Mouse (Mus musculus): Measurements from ENCODE around the gene Mfsd12. TPM values are rescaled to one million over a fixed set of nuclear protein-coding genes. Genes with fewer than 3 reads are reported as not detected.

Gene Mfsd12
- total RNA-seq, 4 experiments from 2014 or later, result 18.3 to 25.7 (median 22.0) TPM

GRCm38 (mm10) chr10:81383802-81384604 lies 26.7 kb downstream of the Mfsd12 start, which contains the start of the genes Dohh and Gm48551:
TSS of gene Dohh (plus strand) at chr10:81384428.
TSS of gene Gm48551 (plus strand) at chr10:81384466.
- peak; percentile 98 for DNase-seq

DNA sequence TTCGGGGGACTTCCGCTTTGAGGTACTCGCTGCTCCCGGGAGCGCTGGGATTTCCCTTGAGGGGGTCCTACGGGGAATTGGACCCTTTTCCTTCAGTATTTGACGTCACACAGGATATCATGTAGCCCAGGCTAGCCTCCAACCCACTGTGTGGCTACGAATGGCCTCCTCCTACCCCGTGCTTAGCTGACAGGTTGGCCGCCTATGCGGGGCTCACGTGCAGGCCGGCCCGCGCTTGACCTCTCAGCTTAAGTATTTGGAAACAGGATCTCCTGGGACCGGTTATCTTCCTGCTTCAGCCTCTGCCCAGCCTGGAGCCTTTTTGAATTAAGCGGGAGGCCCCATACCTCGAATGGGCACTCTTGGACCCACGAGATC lies 27.3 kb downstream of the Mfsd12 start:
- DNase-seq, result no peak

GRCm38 (mm10) chr10:81385603-81386306 lies 28.5 kb downstream of the Mfsd12 start:
- DNase-seq, result no peak

GRCm38 (mm10) chr10:81387716-81388115 lies 30.4 kb downstream of the Mfsd12 start:
- no peak for DNase-seq

DNA sequence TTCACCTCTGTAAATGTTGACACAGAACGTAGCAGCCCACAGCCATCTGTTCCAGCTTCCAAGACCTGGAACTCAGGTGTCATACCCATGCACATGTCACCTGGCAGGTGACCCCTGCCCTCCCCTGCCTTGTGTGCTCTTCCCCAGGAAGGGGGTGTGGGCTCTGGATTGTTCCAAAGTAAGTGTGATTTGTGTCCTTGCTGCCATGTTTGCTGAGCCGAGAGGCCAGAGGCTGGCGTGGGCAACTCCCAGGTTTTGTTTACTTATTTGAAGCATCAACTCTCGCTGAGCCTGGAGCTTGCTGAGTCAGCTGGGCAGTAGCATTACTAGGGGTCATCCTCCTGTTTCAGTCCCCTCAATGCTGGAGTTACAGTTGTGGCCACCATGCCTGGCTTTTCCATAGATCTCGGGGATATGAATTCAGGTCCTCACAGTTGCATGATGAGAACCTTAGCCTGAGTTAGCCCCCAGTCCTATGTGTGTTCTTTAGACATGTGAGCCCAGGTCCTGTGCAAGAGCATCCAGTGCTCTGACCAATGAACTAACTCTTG lies 31.3 kb downstream of the Mfsd12 start, which contains the start of gene Gm48552:
Gene Gm48552, plus strand, starts transcription at position 501 of the 551 bp plus-strand sequence.
- no peak for DNase-seq

DNA sequence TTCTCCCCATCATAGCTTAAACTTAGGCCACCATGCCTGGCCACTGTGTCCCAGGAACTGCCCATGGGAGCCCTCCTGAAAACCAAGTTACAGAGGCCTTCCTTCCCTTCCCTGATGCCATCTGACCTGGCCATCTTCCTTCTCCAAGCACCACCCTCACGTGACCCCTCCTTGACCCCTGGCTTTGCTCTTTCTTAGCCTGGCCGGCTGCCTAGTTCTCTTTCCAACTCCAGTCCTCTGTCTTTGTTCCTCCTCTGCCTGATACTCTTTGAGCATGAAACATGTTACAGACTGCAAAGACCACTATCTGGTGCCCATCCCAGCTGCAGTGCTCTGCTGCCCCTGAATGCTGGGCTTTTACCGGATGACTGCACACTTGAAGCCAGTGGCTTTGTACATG lies 32.1 kb downstream of the Mfsd12 start:
- no peak for DNase-seq

- DNase-seq, result no peak
Measured at GRCm38 (mm10) chr10:81389801-81390677, 32.7 kb downstream of the Mfsd12 start.

DNA sequence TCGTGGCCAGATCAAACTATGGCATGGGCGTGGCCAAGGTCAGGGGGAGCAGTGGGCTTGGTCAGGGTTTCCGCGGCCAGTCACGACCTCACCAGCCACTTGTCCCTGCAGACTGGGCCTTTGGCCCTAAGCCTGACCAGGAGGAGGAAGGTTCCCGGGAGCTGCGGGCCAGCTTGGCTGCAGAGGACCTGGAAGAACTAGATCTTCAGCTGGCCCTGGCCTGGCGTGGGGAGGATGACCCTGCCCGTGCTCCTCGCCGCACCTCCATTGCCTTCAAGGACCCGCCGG lies 33.3 kb downstream of the Mfsd12 start:
- no peak for DNase-seq

DNA sequence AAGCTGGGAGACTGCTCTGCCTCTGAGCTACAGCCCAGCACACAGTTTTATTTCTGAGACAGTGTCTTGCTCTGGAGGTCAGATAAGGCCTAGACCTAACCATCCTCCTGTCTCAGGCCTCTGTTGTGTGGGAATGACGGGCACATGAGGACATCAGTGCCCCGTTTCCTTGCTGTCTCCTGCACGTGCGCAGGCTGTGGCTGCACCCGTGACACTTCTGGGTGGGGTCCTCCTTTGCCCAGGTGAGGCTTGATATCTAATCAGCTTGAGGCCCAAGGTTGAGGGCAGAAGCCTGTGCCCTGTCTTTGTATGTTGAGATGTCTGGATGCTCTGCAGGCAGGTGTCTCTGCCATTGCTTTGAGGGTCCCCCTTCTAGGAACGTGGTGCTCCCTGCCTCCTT lies 35.0 kb downstream of the Mfsd12 start:
- no peak for DNase-seq

DNA sequence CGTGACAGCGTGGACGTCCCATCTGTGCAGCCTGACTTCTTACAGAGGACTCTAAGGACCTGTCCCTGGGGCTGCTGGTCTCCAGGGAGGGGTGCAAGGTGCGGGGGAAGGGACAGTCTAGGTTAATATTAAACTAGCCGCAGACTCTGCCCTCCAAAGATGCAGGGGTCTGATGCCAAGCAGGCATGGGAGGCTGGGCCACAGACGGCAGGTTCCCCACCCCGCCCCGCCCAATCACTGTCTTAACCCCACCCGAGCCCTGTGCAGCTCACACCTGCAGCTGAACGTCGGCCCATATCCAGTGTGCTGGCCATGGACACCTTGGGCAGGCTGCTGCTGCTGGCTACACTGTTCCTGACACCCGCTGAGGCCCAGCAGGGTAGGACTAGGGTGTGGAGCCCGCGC lies 35.5 kb downstream of the Mfsd12 start, which contains the start of gene Smim24:
Gene Smim24, plus strand, starts transcription at position 271 of the 405 bp plus-strand sequence.
- DNase-seq, result no peak

- no peak for DNase-seq
Measured at GRCm38 (mm10) chr10:81393456-81394063, 36.3 kb downstream of the Mfsd12 start.

DNA sequence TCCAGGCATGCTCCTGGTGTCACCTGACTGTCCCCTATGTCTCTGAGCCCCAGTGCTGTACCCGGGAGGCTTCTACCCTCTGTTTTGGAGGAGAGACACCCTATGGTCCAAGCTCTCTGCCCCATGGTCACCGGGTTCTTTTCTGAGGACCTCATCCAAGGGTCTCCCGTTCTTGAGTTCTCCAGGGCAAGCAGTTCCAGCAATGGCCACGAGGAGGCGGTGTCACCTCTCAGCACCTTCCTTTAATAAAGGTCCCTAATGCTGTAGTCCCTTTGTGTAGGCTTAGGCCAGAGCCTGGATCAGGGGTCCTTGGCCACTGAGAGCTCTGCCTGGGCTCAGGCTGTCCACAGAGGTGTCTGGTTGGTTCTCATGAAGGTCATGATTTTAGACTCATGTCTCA lies 37.8 kb downstream of the Mfsd12 start:
- DNase-seq, result no peak

DNA sequence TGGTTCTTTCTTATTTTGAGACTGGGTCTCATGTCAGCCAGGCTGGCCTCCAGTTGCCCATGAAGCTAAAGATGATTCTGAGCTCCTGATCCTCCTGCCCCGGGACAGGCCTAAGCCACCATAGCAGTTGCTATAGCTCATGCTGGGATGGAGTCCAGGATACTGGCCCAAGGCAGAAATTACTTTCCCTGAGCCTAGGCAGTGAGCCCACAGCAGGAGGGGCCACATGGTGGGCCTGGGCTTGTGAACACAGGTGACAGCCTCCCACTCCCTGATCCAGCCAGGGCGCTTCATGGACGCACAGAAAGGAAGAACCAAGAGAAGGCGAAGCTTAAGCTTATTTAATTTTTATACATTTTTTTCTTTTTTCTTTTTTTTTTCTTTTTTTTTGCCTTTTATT lies 38.6 kb downstream of the Mfsd12 start:
- no peak for DNase-seq

DNA sequence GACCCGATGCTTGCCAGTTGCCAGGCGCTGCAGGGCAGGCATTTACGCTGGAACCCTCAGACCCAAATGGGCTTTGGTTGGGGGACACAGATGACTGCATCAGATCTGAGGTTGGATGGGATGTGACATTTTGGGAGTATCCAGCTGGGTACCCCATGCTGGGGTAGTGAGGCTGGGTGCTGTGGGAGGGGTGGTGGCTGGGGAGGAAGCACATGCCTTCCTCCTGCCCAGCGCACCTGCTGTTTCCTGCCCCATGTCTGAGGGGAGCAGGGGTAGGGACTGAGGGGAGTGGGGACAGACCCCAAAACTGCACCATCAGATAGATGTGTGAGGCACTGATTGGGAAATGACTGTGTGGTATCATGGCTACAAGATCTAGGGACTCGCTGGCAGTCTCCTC lies 39.5 kb downstream of the Mfsd12 start:
- no peak for DNase-seq

DNA sequence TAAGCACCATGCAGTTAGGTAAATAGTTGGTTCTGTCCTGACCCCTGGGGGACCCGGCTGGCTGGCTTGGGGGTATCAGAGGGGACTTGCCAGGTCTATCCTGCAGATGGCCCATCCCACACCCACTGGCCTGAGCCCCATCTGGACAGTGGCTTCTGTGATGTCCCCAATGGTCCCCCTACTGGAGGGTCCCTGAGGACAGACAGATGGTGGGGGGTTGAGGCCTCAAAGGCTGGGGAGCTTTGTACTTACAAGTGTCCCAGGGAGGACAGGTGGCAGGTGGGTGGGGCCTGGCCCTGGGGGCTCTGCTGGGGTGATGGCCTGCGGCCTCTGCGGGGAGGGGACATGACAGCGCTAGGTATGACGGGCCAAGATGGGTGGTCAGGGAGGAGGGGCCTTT lies 42.0 kb downstream of the Mfsd12 start:
- DNase-seq, result no peak

DNA sequence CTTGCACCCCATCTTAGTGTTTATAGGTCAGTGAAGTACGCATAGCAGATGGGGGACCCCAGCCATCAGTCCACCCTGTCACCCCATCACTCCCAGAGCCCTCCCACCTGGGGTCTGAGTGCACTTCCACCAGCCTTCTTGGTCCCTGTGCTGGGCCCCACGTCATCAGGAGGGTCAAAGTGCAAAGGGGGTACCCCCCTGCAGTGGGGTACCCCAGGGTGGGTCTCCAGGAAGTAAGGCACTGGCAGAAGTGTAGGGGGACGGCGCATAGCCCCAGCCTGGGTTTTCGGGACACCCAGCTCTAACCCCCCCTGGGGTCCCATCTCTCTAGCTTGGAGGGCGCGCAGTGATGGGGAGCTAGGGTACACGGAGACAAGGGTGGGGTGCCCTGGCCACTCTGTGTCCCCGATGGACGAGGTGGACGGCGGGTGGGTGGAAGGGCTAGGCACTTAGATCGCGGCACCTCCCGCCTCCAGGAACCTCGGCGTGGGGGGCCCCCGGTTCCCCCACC lies 42.6 kb downstream of the Mfsd12 start:
- no peak for DNase-seq

- no peak for DNase-seq
Measured at GRCm38 (mm10) chr10:81400371-81401204, 43.3 kb downstream of the Mfsd12 start.

- no peak for DNase-seq
Measured at GRCm38 (mm10) chr10:81401205-81401520, 43.9 kb downstream of the Mfsd12 start.

GRCm38 (mm10) chr10:81401521-81402226 lies 44.4 kb downstream of the Mfsd12 start:
- DNase-seq, result no peak

- DNase-seq, result no peak
Measured at GRCm38 (mm10) chr10:81402227-81402765, 45.0 kb downstream of the Mfsd12 start.
